Mouse (Mus musculus): ENCODE data around the gene Gm21921. TPM values are rescaled to one million over a fixed set of nuclear protein-coding genes. Genes with fewer than 3 reads are reported as not detected.
"Not testable (repeated sequence)": the region's sequence is repeated elsewhere in the genome, so short reads cannot be mapped to it uniquely, and the experiment has no call there.

Gm21921 gene
- not detected for total RNA-seq (2021)

GRCm38 (mm10) chrY:24796143-24796542 is at the start of gene Gm21921:
Gm21921 (minus strand) TSS chrY:24796243.
- DNase-seq; intact Hi-C loops (cut with DNase I): not testable (repeated sequence)

Measured in heart, postnatal 36 days (tissue).